Mouse (Mus musculus) heart, adult 9 months (tissue): ENCODE results near the gene Vmn1r76.

Experiments
- DNase-seq, 2 experiments: peaks; one replicate each; pipeline ENCODE4 v3.0.0; 2022; ENCODE audit warnings: low spot score in 2 of 2

Vmn1r76 gene

DNA sequence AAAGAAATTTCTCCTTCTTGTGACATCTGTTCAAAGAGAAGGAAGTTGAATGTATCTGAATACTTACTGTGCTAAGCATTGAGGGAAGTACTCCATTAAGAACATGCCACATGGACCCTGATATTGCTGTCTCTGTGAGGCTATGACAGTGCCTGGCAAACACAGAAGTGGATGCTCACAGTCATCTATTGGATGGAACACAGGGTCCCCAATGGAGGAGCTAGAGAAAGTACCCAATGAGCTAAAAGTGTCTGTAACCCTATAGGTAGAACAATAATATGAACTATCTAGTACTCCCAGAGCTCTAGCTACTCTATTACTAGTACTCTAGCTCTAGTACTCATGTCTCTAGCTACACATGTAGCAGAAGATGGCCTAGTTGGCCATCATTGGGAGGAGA lies at the start of gene Vmn1r76:
Gene Vmn1r76, minus strand, starts transcription at position 101 of the 400 bp plus-strand sequence.
- no peak for DNase-seq

- DNase-seq = no peak
Observed at GRCm38 (mm10) chr7:11972611-11973010, 34.6 kb upstream of the Vmn1r76 start.

DNA sequence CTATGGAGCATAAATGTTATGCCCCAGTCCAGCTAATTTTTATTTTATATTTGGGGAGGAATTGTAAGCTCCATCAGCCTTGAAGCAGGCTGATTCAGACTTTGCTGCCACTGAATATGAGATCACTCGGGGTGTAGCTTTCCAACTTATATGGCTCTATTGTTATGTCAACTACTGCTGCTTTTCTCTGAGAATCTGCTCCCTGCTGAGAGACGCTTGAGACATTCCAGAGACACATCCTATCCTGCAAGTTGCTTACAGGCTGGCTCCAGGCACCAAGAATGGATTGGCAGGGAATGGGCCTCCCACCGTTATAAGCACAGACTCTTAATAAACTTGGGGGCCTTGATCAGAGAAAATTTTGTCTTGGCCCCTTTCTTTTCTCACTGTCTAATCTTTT lies 10.0 kb upstream of the Vmn1r76 start:
- no peak for DNase-seq

GRCm38 (mm10) chr7:11874330-11874729 lies 63.7 kb downstream of the Vmn1r76 start, which contains the start of gene Vmn1r75:
Gene Vmn1r75 (plus strand): TSS chr7:11874630.
- DNase-seq = no peak
